Mouse (Mus musculus): ENCODE data around the gene Tmem266. TPM values are rescaled to one million over a fixed set of nuclear protein-coding genes. Genes with fewer than 3 reads are reported as not detected.

The Tmem266 gene
- 0.11 TPM for polyA plus RNA-seq (2014; fragmentation: Illumina TruSeq; extraction: RNeasy Lipid Tissue Mini Kit (QIAGEN cat#74804))

GRCm38 (mm10) chr9:55326515-55327233 lies at the start of gene Tmem266, which contains the start of gene Nrg4:
Gene Tmem266 (plus strand): TSS chr9:55326913.
Gene Nrg4 (minus strand): TSS chr9:55326844.

Other genes starting within 250 kb of the Tmem266 start
- gene Ube2q2, start 178.1 kb upstream of the Tmem266 start, polyA plus RNA-seq (2014; fragmentation: Illumina TruSeq; extraction: RNeasy Lipid Tissue Mini Kit (QIAGEN cat#74804)): 176 TPM
- 67.0 TPM for gene Fbxo22, start 118.0 kb upstream of the Tmem266 start, polyA plus RNA-seq (2014; fragmentation: Illumina TruSeq; extraction: RNeasy Lipid Tissue Mini Kit (QIAGEN cat#74804))
- 3.4 TPM for gene Nrg4, start 69 bp upstream of the Tmem266 start, polyA plus RNA-seq (2014; fragmentation: Illumina TruSeq; extraction: RNeasy Lipid Tissue Mini Kit (QIAGEN cat#74804))
- gene Etfa, start 185.3 kb downstream of the Tmem266 start, polyA plus RNA-seq (2014; fragmentation: Illumina TruSeq; extraction: RNeasy Lipid Tissue Mini Kit (QIAGEN cat#74804)): 269 TPM
- gene Isl2, start 211.8 kb downstream of the Tmem266 start, polyA plus RNA-seq (2014; fragmentation: Illumina TruSeq; extraction: RNeasy Lipid Tissue Mini Kit (QIAGEN cat#74804)): 0.31 TPM

All from ovary, adult 10 weeks (tissue).